Mouse (Mus musculus) myocyte (in vitro differentiated cells): ENCODE data around the gene Evi5l.

Experiments
- E2F4 ChIP-seq: IDR thresholded peaks from one replicate; pipeline ENCODE4 v1.6.1; 2011; ENCODE audit warnings: mild to moderate bottlenecking, control low read depth, moderate library complexity; ENCODE audit not compliant: insufficient read depth
- MAX ChIP-seq: IDR thresholded peaks from one replicate; pipeline ENCODE4 v1.6.1; 2011; ENCODE audit warnings: low read depth, mild to moderate bottlenecking, control low read depth
- MYOD1 ChIP-seq, 3 experiments: IDR thresholded peaks; one replicate each; pipeline ENCODE4 v1.6.1; 2011; ENCODE audit warnings: control low read depth in 2 of 3, low read depth in 2 of 3, mild to moderate bottlenecking in 2 of 3, moderate library complexity in 1 of 3; ENCODE audit not compliant: insufficient read length in 2 of 3, control insufficient read depth in 1 of 3
- MYOG ChIP-seq, 3 experiments: IDR thresholded peaks; one replicate each; pipeline ENCODE4 v1.6.1; 2011; ENCODE audit warnings: control low read depth in 2 of 3, low read depth in 2 of 3, mild to moderate bottlenecking in 2 of 3; ENCODE audit not compliant: insufficient read length in 2 of 3, control insufficient read depth in 1 of 3, insufficient read depth in 1 of 3
- POLR2A ChIP-seq: IDR thresholded peaks from one replicate; pipeline ENCODE4 v1.6.1; 2011; ENCODE audit warnings: low read depth, mild to moderate bottlenecking, control low read depth, moderate library complexity; ENCODE audit not compliant: insufficient read length
- POLR2AphosphoS2 ChIP-seq: IDR thresholded peaks from one replicate; pipeline ENCODE4 v1.6.1; 2011; ENCODE audit warnings: low read depth, control low read depth; ENCODE audit not compliant: insufficient read length
- REST ChIP-seq: IDR thresholded peaks from one replicate; pipeline ENCODE4 v1.6.1; 2011; ENCODE audit warnings: mild to moderate bottlenecking, control low read depth, moderate library complexity; ENCODE audit not compliant: insufficient read depth, insufficient read length
- SRF ChIP-seq: IDR thresholded peaks from one replicate; pipeline ENCODE4 v1.6.1; 2011; ENCODE audit warnings: low read depth; ENCODE audit not compliant: control insufficient read depth, insufficient read length
- TCF12 ChIP-seq: IDR thresholded peaks from one replicate; pipeline ENCODE4 v1.6.1; 2011; ENCODE audit warnings: mild to moderate bottlenecking, control low read depth; ENCODE audit not compliant: poor library complexity, insufficient read depth, severe bottlenecking
- USF1 ChIP-seq: IDR thresholded peaks from one replicate; pipeline ENCODE4 v1.6.1; 2011; ENCODE audit warnings: low read depth, mild to moderate bottlenecking, control low read depth, moderate library complexity

- no peak for TF ChIP-seq SRF
- no peak for TF ChIP-seq POLR2A
- TF ChIP-seq USF1: no peak
- TF ChIP-seq E2F4: no peak
- TF ChIP-seq MAX: no peak
- TF ChIP-seq REST: no peak
- no peak for TF ChIP-seq MYOG (IDR thresholded peaks at IDR 0.05; ENCODE audit: control insufficient read depth in 1 of 3, insufficient read depth in 1 of 3, insufficient read length in 2 of 3, low read depth in 2 of 3)
- no peak for TF ChIP-seq MYOD1 (IDR thresholded peaks at IDR 0.05; ENCODE audit: control insufficient read depth in 1 of 3, insufficient read length in 2 of 3, low read depth in 2 of 3)
- no peak for TF ChIP-seq TCF12
- TF ChIP-seq POLR2AphosphoS2: no peak
Observed at GRCm38 (mm10) chr8:4188605-4189004, 22.2 kb downstream of the Evi5l start.
